Mouse (Mus musculus): ENCODE measurements at regions not wholly inside any gene's neighbourhood (a gene's known extent, or its start where the extent isn't known, plus 50 kb on each side); places are given as distances from the start of the nearest gene placed in this dataset.

GRCm38 (mm10) chr13:6001218-6001564 is 139.9 kb downstream of the Klf6 start:
- H3K9me3 ChIP-seq (ENCODE audit: low read length), result no peaks in the 10 kb centered on the region
- no peaks in the 10 kb centered on the region for H3K4me1 ChIP-seq (ENCODE audit: insufficient read depth, low read depth, low read length)
- no peak overlapping the region for H3K9ac ChIP-seq (replicated peaks; ENCODE audit: low read depth)
- WGBS, result 58% methylated on average over 3 of the region's 3 CpGs
- H3K36me3 ChIP-seq (ENCODE audit: insufficient read depth, low read length), result no peaks in the 10 kb centered on the region
- no peaks in the 10 kb centered on the region for H3K27me3 ChIP-seq (replicated peaks; ENCODE audit: insufficient read depth, low read length)
- TF ChIP-seq CTCF (IDR thresholded peaks at IDR 0.05), result no peak
- TF ChIP-seq EP300 (IDR thresholded peaks at IDR 0.05), result no peak
- H3K4me2 ChIP-seq (replicated peaks; ENCODE audit: low read depth, low read length), result no peak overlapping the region
- no peak for DNase-seq (ENCODE audit: low spot score)
- no peak overlapping the region for H3K4me3 ChIP-seq (ENCODE audit: low read depth, low read length)
- no peak overlapping the region for H3K27ac ChIP-seq (ENCODE audit: low read length)
- ATAC-seq, result no peak

DNA sequence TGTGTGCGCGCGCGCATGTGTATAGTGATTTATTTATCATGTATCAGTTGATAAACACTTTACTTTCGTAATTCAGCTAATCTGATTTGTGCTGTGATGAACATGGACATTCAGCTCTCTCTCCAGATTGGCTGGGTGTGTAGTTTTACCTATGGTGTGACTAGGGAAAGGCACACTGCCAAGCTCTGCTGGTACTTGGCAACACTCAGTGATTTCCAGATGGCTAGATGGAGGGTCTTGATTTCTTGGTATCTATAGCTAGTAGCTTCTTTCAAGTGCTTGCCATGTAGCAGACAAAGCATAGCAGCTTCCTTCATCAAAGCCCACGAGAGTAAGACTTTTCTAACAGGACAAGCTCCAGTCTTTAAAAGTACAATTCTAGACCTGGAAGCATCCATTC is 144.6 kb downstream of the Klf6 start:
- H3K4me1 ChIP-seq (ENCODE audit: insufficient read depth, low read depth, low read length), result no peaks in the 10 kb centered on the region
- no peak for ATAC-seq
- no peak overlapping the region for H3K4me3 ChIP-seq (ENCODE audit: low read depth, low read length)
- no peak for DNase-seq (ENCODE audit: low spot score)
- no peak for TF ChIP-seq EP300 (IDR thresholded peaks at IDR 0.05)
- TF ChIP-seq CTCF (IDR thresholded peaks at IDR 0.05), result no peak
- no peaks in the 10 kb centered on the region; the same call in 1 of the 2 replicates for H3K9me3 ChIP-seq (ENCODE audit: low read length)
- no peak overlapping the region for H3K4me2 ChIP-seq (replicated peaks; ENCODE audit: low read depth, low read length)
- no peak overlapping the region for H3K9ac ChIP-seq (replicated peaks; ENCODE audit: low read depth)
- H3K27me3 ChIP-seq (replicated peaks; ENCODE audit: insufficient read depth, low read length), result no peaks in the 10 kb centered on the region
- no peak overlapping the region for H3K27ac ChIP-seq (ENCODE audit: low read length)
- 90% methylated on average over 6 of the region's 6 CpGs for WGBS
- H3K36me3 ChIP-seq (ENCODE audit: insufficient read depth, low read length), result no peaks in the 10 kb centered on the region

- H3K9ac ChIP-seq (replicated peaks; ENCODE audit: low read depth), result no peak overlapping the region
- no peaks in the 10 kb centered on the region for H3K27me3 ChIP-seq (replicated peaks; ENCODE audit: insufficient read depth, low read length)
- no peaks in the 10 kb centered on the region for H3K4me1 ChIP-seq (ENCODE audit: insufficient read depth, low read depth, low read length)
- no peaks in the 10 kb centered on the region for H3K36me3 ChIP-seq (ENCODE audit: insufficient read depth, low read length)
- H3K4me3 ChIP-seq (ENCODE audit: low read depth, low read length), result no peak overlapping the region
- H3K4me2 ChIP-seq (replicated peaks; ENCODE audit: low read depth, low read length), result no peak overlapping the region
- TF ChIP-seq CTCF (IDR thresholded peaks at IDR 0.05) (no peak), EP300 (IDR thresholded peaks at IDR 0.05) (no peak)
- H3K27ac ChIP-seq (ENCODE audit: low read length), result no peak overlapping the region
- 63% methylated on average over 1 of the region's 1 CpGs for WGBS
- no peak for DNase-seq (ENCODE audit: low spot score)
- no peak for ATAC-seq
- no peaks in the 10 kb centered on the region; the same call in 1 of the 2 replicates for H3K9me3 ChIP-seq (ENCODE audit: low read length)
These were observed 148.4 kb downstream of the Klf6 start for GRCm38 (mm10) chr13:6009671-6010070.

- H3K9me3 ChIP-seq (ENCODE audit: low read length), result no peaks in the 10 kb centered on the region
- TF ChIP-seq EP300 (IDR thresholded peaks at IDR 0.05) (no peak), CTCF (IDR thresholded peaks at IDR 0.05) (no peak)
- no peak overlapping the region for H3K9ac ChIP-seq (replicated peaks; ENCODE audit: low read depth)
- ATAC-seq (no peak), DNase-seq (ENCODE audit: low spot score) (no peak)
- H3K4me1 ChIP-seq (ENCODE audit: insufficient read depth, low read depth, low read length), result no peaks in the 10 kb centered on the region
- H3K27ac ChIP-seq (ENCODE audit: low read length), result no peak overlapping the region
- no peak overlapping the region for H3K4me2 ChIP-seq (replicated peaks; ENCODE audit: low read depth, low read length)
- H3K4me3 ChIP-seq (ENCODE audit: low read depth, low read length), result no peak overlapping the region
- H3K36me3 ChIP-seq (ENCODE audit: insufficient read depth, low read length), result no peaks in the 10 kb centered on the region
- no peaks in the 10 kb centered on the region for H3K27me3 ChIP-seq (replicated peaks; ENCODE audit: insufficient read depth, low read length)
- WGBS, result 67% methylated on average over 4 of the region's 4 CpGs
These were observed 165.9 kb downstream of the Klf6 start for GRCm38 (mm10) chr13:6027207-6027606.

GRCm38 (mm10) chr13:6028878-6029277 is 167.6 kb downstream of the Klf6 start:
- H3K9ac ChIP-seq (replicated peaks; ENCODE audit: low read depth), result no peak overlapping the region
- no peak overlapping the region for H3K4me3 ChIP-seq (ENCODE audit: low read depth, low read length)
- H3K36me3 ChIP-seq (ENCODE audit: insufficient read depth, low read length), result no peaks in the 10 kb centered on the region
- no peaks in the 10 kb centered on the region for H3K9me3 ChIP-seq (ENCODE audit: low read length)
- no peak overlapping the region for H3K4me2 ChIP-seq (replicated peaks; ENCODE audit: low read depth, low read length)
- no peak for ATAC-seq
- H3K4me1 ChIP-seq (ENCODE audit: insufficient read depth, low read depth, low read length), result no peaks in the 10 kb centered on the region
- TF ChIP-seq EP300 (IDR thresholded peaks at IDR 0.05), result no peak
- TF ChIP-seq CTCF (IDR thresholded peaks at IDR 0.05), result no peak
- H3K27me3 ChIP-seq (replicated peaks; ENCODE audit: insufficient read depth, low read length), result no peaks in the 10 kb centered on the region
- no peak for DNase-seq (ENCODE audit: low spot score)
- H3K27ac ChIP-seq (ENCODE audit: low read length), result no peak overlapping the region
- 64% methylated on average over 4 of the region's 4 CpGs for WGBS

DNA sequence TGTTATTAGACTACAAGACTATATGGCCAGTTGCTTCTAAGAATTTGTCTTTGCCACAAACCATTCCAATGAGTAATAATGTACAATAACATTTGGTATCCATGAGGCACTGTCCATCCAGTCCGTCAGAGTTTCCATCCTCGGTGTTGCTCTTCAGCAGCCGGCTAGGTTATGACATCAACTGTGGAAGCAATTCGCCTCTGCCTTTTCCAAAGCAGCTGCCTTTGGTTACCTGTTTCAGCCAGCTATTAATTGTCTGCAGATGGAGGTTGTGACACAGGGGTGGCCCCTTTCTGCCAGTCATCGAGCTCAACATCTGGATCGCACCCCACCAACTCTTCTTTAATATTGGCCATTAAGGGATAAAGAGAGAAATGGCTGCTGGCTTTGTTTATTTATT is 168.2 kb downstream of the Klf6 start:
- Histone ChIP-seq H3K9ac (replicated peaks; ENCODE audit: low read depth) (no peak overlapping the region), H3K27ac (ENCODE audit: low read length) (no peak overlapping the region), H3K27me3 (replicated peaks; ENCODE audit: insufficient read depth, low read length) (no peaks in the 10 kb centered on the region), H3K4me1 (ENCODE audit: insufficient read depth, low read depth, low read length) (no peaks in the 10 kb centered on the region), H3K4me2 (replicated peaks; ENCODE audit: low read depth, low read length) (no peak overlapping the region), H3K4me3 (ENCODE audit: low read depth, low read length) (no peak overlapping the region), H3K9me3 (ENCODE audit: low read length) (no peaks in the 10 kb centered on the region), H3K36me3 (ENCODE audit: insufficient read depth, low read length) (no peaks in the 10 kb centered on the region)
- 82% methylated on average over 6 of the region's 6 CpGs for WGBS
- no peak for TF ChIP-seq EP300 (IDR thresholded peaks at IDR 0.05)
- no peak for TF ChIP-seq CTCF (IDR thresholded peaks at IDR 0.05)
- DNase-seq (ENCODE audit: low spot score), result no peak
- ATAC-seq, result no peak

GRCm38 (mm10) chr13:6030128-6030527 is 168.8 kb downstream of the Klf6 start:
- no peak for DNase-seq (ENCODE audit: low spot score)
- H3K27ac ChIP-seq (ENCODE audit: low read length), result no peak overlapping the region

More at GRCm38 (mm10) chr13:6030128-6030527, 168.8 kb downstream of the Klf6 start:
- TF ChIP-seq CTCF (IDR thresholded peaks at IDR 0.05) (no peak), EP300 (IDR thresholded peaks at IDR 0.05) (no peak)
- no peaks in the 10 kb centered on the region for H3K27me3 ChIP-seq (replicated peaks; ENCODE audit: insufficient read depth, low read length)
- H3K4me1 ChIP-seq (ENCODE audit: insufficient read depth, low read depth, low read length), result no peaks in the 10 kb centered on the region
- H3K9ac ChIP-seq (replicated peaks; ENCODE audit: low read depth), result no peak overlapping the region
- 75% methylated on average over 2 of the region's 2 CpGs for WGBS
- H3K36me3 ChIP-seq (ENCODE audit: insufficient read depth, low read length), result no peaks in the 10 kb centered on the region
- H3K4me2 ChIP-seq (replicated peaks; ENCODE audit: low read depth, low read length), result no peak overlapping the region
- no peak overlapping the region for H3K4me3 ChIP-seq (ENCODE audit: low read depth, low read length)
- ATAC-seq, result no peak
- no peaks in the 10 kb centered on the region for H3K9me3 ChIP-seq (ENCODE audit: low read length)
